Mouse (Mus musculus) regulatory T cell (primary cell): ENCODE results near the gene Srgap2.
"Not testable (repeated sequence)": the region's sequence is repeated elsewhere in the genome, so short reads cannot be mapped to it uniquely, and the experiment has no call there.

Experiments
- in situ Hi-C: fragments of 300-600 bp; cut with MboI, MseI; formaldehyde crosslinking; loops from one replicate; pipeline ENCODE4 v1.15.1; 2025; ENCODE audit warnings: high pct_unique_total_duplicates

Srgap2 gene

GRCm38 (mm10) chr1:131288938-131289337 is 238.2 kb downstream of the Srgap2 start:
- in situ Hi-C loops, result loop anchor here (5.0 kb wide), 1 partner anchor 263 kb away; no protein-coding TSS in a partner anchor

- in situ Hi-C loops, result loop anchor here (5.0 kb wide), 1 partner anchor 265 kb away; no protein-coding TSS in a partner anchor
Observed at GRCm38 (mm10) chr1:131287267-131287666, 239.9 kb downstream of the Srgap2 start.

GRCm38 (mm10) chr1:131286803-131287202 is 240.3 kb downstream of the Srgap2 start:
- in situ Hi-C loops, result loop anchor here (5.0 kb wide), 1 partner anchor 265 kb away; no protein-coding TSS in a partner anchor

GRCm38 (mm10) chr1:131284616-131285015 is 242.5 kb downstream of the Srgap2 start:
- in situ Hi-C loops, result loop anchor here (5.0 kb wide), 1 partner anchor 268 kb away; no protein-coding TSS in a partner anchor

- in situ Hi-C loops, result no loop called here
Observed at GRCm38 (mm10) chr1:131284167-131284566, 243.0 kb downstream of the Srgap2 start.

GRCm38 (mm10) chr1:131281731-131282130 is 245.4 kb downstream of the Srgap2 start:
- in situ Hi-C loops, result no loop called here

- in situ Hi-C loops, result no loop called here
Observed at GRCm38 (mm10) chr1:131280280-131280679, 246.9 kb downstream of the Srgap2 start.

- in situ Hi-C loops, result no loop called here
Observed at GRCm38 (mm10) chr1:131279456-131279776, 247.7 kb downstream of the Srgap2 start, which contains the start of gene Ikbke. Gene Ikbke, minus strand, starts transcription at chr1:131279606.

GRCm38 (mm10) chr1:131278606-131279455 is 248.3 kb downstream of the Srgap2 start:
- in situ Hi-C loops, result no loop called here

GRCm38 (mm10) chr1:131276831-131277230 is 250.3 kb downstream of the Srgap2 start:
- in situ Hi-C loops, result no loop called here

- in situ Hi-C loops, result no loop called here
Observed at GRCm38 (mm10) chr1:131275577-131275976, 251.6 kb downstream of the Srgap2 start.

- in situ Hi-C loops, result no loop called here
Observed at GRCm38 (mm10) chr1:131274725-131275539, 252.2 kb downstream of the Srgap2 start.

- in situ Hi-C loops, result no loop called here
Observed at GRCm38 (mm10) chr1:131269797-131270578, 257.2 kb downstream of the Srgap2 start.

- in situ Hi-C loops, result no loop called here
Observed at GRCm38 (mm10) chr1:131268776-131269175, 258.4 kb downstream of the Srgap2 start.

- in situ Hi-C loops, result loop anchor here (5.0 kb wide), 1 partner anchor 82 kb away; no protein-coding TSS in a partner anchor
Observed at GRCm38 (mm10) chr1:131263905-131264304, 263.2 kb downstream of the Srgap2 start.

- in situ Hi-C loops, result loop anchor here (5.0 kb wide), 1 partner anchor 78 kb away; no protein-coding TSS in a partner anchor
Observed at GRCm38 (mm10) chr1:131260309-131260656, 266.9 kb downstream of the Srgap2 start.

GRCm38 (mm10) chr1:131259632-131260308 is 267.4 kb downstream of the Srgap2 start:
- in situ Hi-C loops, result loop anchor here (5.0 kb wide), 1 partner anchor 77 kb away; no protein-coding TSS in a partner anchor

GRCm38 (mm10) chr1:131257288-131257687 is 269.9 kb downstream of the Srgap2 start:
- in situ Hi-C loops, result no loop called here

GRCm38 (mm10) chr1:131252516-131253250 is 274.5 kb downstream of the Srgap2 start:
- in situ Hi-C loops, result not testable (repeated sequence)
